Mouse (Mus musculus): Measurements from ENCODE around the gene Cenpx. TPM values are rescaled to one million over a fixed set of nuclear protein-coding genes. Genes with fewer than 3 reads are reported as not detected.
A peak's percentile ranks its signal among the peaks of the same experiment; 100 is the strongest.

Cenpx gene
- polyA plus RNA-seq, 1 experiment: 93.0 TPM

GRCm38 (mm10) chr11:120666617-120667016 lies 46.9 kb downstream of the Cenpx start:
- no peak overlapping the region for H3K4me3 ChIP-seq (replicated peaks)
- no peaks in the 10 kb centered on the region for H3K36me3 ChIP-seq (replicated peaks; ENCODE audit: low read length)
- no peaks in the 10 kb centered on the region for H3K9me3 ChIP-seq
- peaks cover 19% of the 10 kb centered on the region for H3K4me1 ChIP-seq
- TF ChIP-seq FLI1 (IDR thresholded peaks at IDR 0.05; ENCODE audit: low read length) (no peak), GATA1 (IDR thresholded peaks at IDR 0.05; ENCODE audit: borderline replicate concordance, low read length) (no peak)
- peaks cover 59% of the 10 kb centered on the region for H3K27me3 ChIP-seq (replicated peaks)

GRCm38 (mm10) chr11:120665406-120665805 lies 48.1 kb downstream of the Cenpx start:
- no peaks in the 10 kb centered on the region for H3K9me3 ChIP-seq
- H3K36me3 ChIP-seq (replicated peaks; ENCODE audit: low read length): no peaks in the 10 kb centered on the region
- peaks cover 72% of the 10 kb centered on the region for H3K27me3 ChIP-seq (replicated peaks)
- no peak overlapping the region for H3K4me3 ChIP-seq (replicated peaks)
- H3K4me1 ChIP-seq: peaks cover 30% of the 10 kb centered on the region
- TF ChIP-seq GATA1 (IDR thresholded peaks at IDR 0.05; ENCODE audit: borderline replicate concordance, low read length) (no peak), FLI1 (IDR thresholded peaks at IDR 0.05; ENCODE audit: low read length) (no peak)

GRCm38 (mm10) chr11:120663714-120664113 lies 49.8 kb downstream of the Cenpx start:
- H3K9me3 ChIP-seq: no peaks in the 10 kb centered on the region
- no peak for TF ChIP-seq GATA1 (IDR thresholded peaks at IDR 0.05; ENCODE audit: borderline replicate concordance, low read length)
- no peak for TF ChIP-seq FLI1 (IDR thresholded peaks at IDR 0.05; ENCODE audit: low read length)

DNA sequence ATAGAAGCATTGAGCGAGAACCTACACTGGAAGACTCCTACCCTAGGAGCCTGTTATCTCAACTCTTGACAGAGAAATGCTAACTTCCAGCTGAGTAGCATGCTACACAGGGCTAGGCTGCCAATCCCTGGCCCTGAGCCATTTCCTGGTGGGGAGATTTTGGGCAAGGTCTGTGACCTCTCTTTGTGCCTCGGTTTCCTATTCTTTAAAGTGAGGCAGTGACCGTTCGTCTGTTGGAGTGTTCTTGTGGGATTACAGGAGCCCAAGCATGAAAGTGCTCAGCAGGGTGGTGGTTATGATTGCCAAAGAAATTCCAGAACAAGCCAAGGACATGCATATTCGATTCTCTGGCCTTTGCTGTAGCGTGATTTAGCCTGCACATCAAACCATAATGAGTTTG lies 50.8 kb downstream of the Cenpx start:
- H3K27me3 ChIP-seq (replicated peaks): peaks cover 94% of the 10 kb centered on the region
- TF ChIP-seq GATA1 (IDR thresholded peaks at IDR 0.05; ENCODE audit: borderline replicate concordance, low read length) (no peak), FLI1 (IDR thresholded peaks at IDR 0.05; ENCODE audit: low read length) (no peak)
- no peaks in the 10 kb centered on the region for H3K36me3 ChIP-seq (replicated peaks; ENCODE audit: low read length)
- H3K9me3 ChIP-seq: no peaks in the 10 kb centered on the region
- H3K4me3 ChIP-seq (replicated peaks): no peak overlapping the region
- peaks cover 50% of the 10 kb centered on the region for H3K4me1 ChIP-seq

More at GRCm38 (mm10) chr11:120663714-120664113, 49.8 kb downstream of the Cenpx start:
- H3K27me3 ChIP-seq (replicated peaks): peaks cover 84% of the 10 kb centered on the region
- H3K4me3 ChIP-seq (replicated peaks): no peak overlapping the region
- peaks cover 47% of the 10 kb centered on the region for H3K4me1 ChIP-seq
- no peaks in the 10 kb centered on the region for H3K36me3 ChIP-seq (replicated peaks; ENCODE audit: low read length)

GRCm38 (mm10) chr11:120661076-120661460 lies 52.5 kb downstream of the Cenpx start, which contains the start of gene Notum:
Gene Notum, minus strand, starts transcription at chr11:120661175.
- Histone ChIP-seq H3K4me3 (replicated peaks) (peak within 1 kb of the TSS; percentile 91), H3K4me1 (peaks cover 45% of the 10 kb centered on the region), H3K36me3 (replicated peaks; ENCODE audit: low read length) (no peaks in the 10 kb centered on the region), H3K27me3 (replicated peaks) (peaks cover 96% of the 10 kb centered on the region), H3K9me3 (no peaks in the 10 kb centered on the region)
- TF ChIP-seq GATA1 (IDR thresholded peaks at IDR 0.05; ENCODE audit: borderline replicate concordance, low read length) (no peak), FLI1 (IDR thresholded peaks at IDR 0.05; ENCODE audit: low read length) (no peak)

Other genes starting within 250 kb of the Cenpx start
- gene Arl16, start 246.1 kb downstream of the Cenpx start, polyA plus RNA-seq (2012; ENCODE audit: insufficient read depth, low replicate concordance): 12.1 and 61.1 TPM in 2 replicates
- 217 and 285 TPM in 2 replicates for gene Mrpl12, start 229.1 kb downstream of the Cenpx start, polyA plus RNA-seq (2012; ENCODE audit: insufficient read depth, low replicate concordance)
- gene Slc25a10, start 221.9 kb downstream of the Cenpx start, polyA plus RNA-seq (2012; ENCODE audit: insufficient read depth, low replicate concordance): 47.3 and 132 TPM in 2 replicates
- not detected in 2 replicates for gene Gcgr, start 183.0 kb downstream of the Cenpx start, polyA plus RNA-seq (2012; ENCODE audit: insufficient read depth, low replicate concordance)
- 227 and 338 TPM in 2 replicates for gene Mcrip1, start 164.0 kb downstream of the Cenpx start, polyA plus RNA-seq (2012; ENCODE audit: insufficient read depth, low replicate concordance)
- 0.25 TPM in 1 of 2 replicates, not detected in the other for gene Ppp1r27, start 162.6 kb downstream of the Cenpx start, polyA plus RNA-seq (2012; ENCODE audit: insufficient read depth, low replicate concordance)
- gene P4hb, start 140.5 kb downstream of the Cenpx start, polyA plus RNA-seq (2012; ENCODE audit: insufficient read depth, low replicate concordance): 1,223 and 1,872 TPM in 2 replicates
- gene Arhgdia, start 132.1 kb downstream of the Cenpx start, polyA plus RNA-seq (2012; ENCODE audit: insufficient read depth, low replicate concordance): 1,582 and 1,923 TPM in 2 replicates
- 25.9 and 253 TPM in 2 replicates for gene Alyref, start 115.4 kb downstream of the Cenpx start, polyA plus RNA-seq (2012; ENCODE audit: insufficient read depth, low replicate concordance)
- gene Anapc11, start 115.3 kb downstream of the Cenpx start, polyA plus RNA-seq (2012; ENCODE audit: insufficient read depth, low replicate concordance): 247 and 315 TPM in 2 replicates
- gene Npb, start 105.3 kb downstream of the Cenpx start, polyA plus RNA-seq (2012; ENCODE audit: insufficient read depth, low replicate concordance): 2.7 and 7.7 TPM in 2 replicates
- 143 and 168 TPM in 2 replicates for gene Pcyt2, start 95.8 kb downstream of the Cenpx start, polyA plus RNA-seq (2012; ENCODE audit: insufficient read depth, low replicate concordance)
- gene Sirt7, start 88.5 kb downstream of the Cenpx start, polyA plus RNA-seq (2012; ENCODE audit: insufficient read depth, low replicate concordance): 275 and 278 TPM in 2 replicates
- gene Mafg, start 80.1 kb downstream of the Cenpx start, polyA plus RNA-seq (2012; ENCODE audit: insufficient read depth, low replicate concordance): 59.5 and 102 TPM in 2 replicates
- gene Pycr1, start 70.0 kb downstream of the Cenpx start, polyA plus RNA-seq (2012; ENCODE audit: insufficient read depth, low replicate concordance): 3.6 and 7.7 TPM in 2 replicates
- gene Myadml2, start 65.6 kb downstream of the Cenpx start, polyA plus RNA-seq (2012; ENCODE audit: insufficient read depth, low replicate concordance): 0.44 TPM in 1 of 2 replicates, not detected in the other
- gene Notum, start 52.6 kb downstream of the Cenpx start, polyA plus RNA-seq (2012; ENCODE audit: insufficient read depth, low replicate concordance): 0.46 TPM in 1 of 2 replicates, not detected in the other
- 237 and 458 TPM in 2 replicates for gene Aspscr1, start 40.8 kb downstream of the Cenpx start, polyA plus RNA-seq (2012; ENCODE audit: insufficient read depth, low replicate concordance)
- gene Lrrc45, start 187 bp upstream of the Cenpx start, polyA plus RNA-seq (2012; ENCODE audit: insufficient read depth, low replicate concordance): 10.0 and 23.5 TPM in 2 replicates
- 1.8 and 2.3 TPM in 2 replicates for gene Rac3, start 7.7 kb upstream of the Cenpx start, polyA plus RNA-seq (2012; ENCODE audit: insufficient read depth, low replicate concordance)
- 100 and 241 TPM in 2 replicates for gene Dcxr, start 13.5 kb upstream of the Cenpx start, polyA plus RNA-seq (2012; ENCODE audit: insufficient read depth, low replicate concordance)
- 2.1 TPM in 1 of 2 replicates, not detected in the other for gene Cbr2, start 18.4 kb upstream of the Cenpx start, polyA plus RNA-seq (2012; ENCODE audit: insufficient read depth, low replicate concordance)
- gene Hmga1b, start 49.1 kb upstream of the Cenpx start, polyA plus RNA-seq (2012; ENCODE audit: insufficient read depth, low replicate concordance): 601 and 1,141 TPM in 2 replicates
- 26.0 and 43.8 TPM in 2 replicates for gene Rfng, start 70.5 kb upstream of the Cenpx start, polyA plus RNA-seq (2012; ENCODE audit: insufficient read depth, low replicate concordance)
- 13.8 and 27.0 TPM in 2 replicates for gene Gps1, start 70.5 kb upstream of the Cenpx start, polyA plus RNA-seq (2012; ENCODE audit: insufficient read depth, low replicate concordance)
- 29.4 and 74.3 TPM in 2 replicates for gene Dus1l, start 82.7 kb upstream of the Cenpx start, polyA plus RNA-seq (2012; ENCODE audit: insufficient read depth, low replicate concordance)
- 328 and 589 TPM in 2 replicates for gene Fasn, start 110.8 kb upstream of the Cenpx start, polyA plus RNA-seq (2012; ENCODE audit: insufficient read depth, low replicate concordance)
- gene Ccdc57, start 219.1 kb upstream of the Cenpx start, polyA plus RNA-seq (2012; ENCODE audit: insufficient read depth, low replicate concordance): 2.0 TPM in 1 of 2 replicates, not detected in the other
- gene Slc16a3, start 234.7 kb upstream of the Cenpx start, polyA plus RNA-seq (2012; ENCODE audit: insufficient read depth, low replicate concordance): 673 and 816 TPM in 2 replicates

All from megakaryocyte, embryonic 14.5 days (primary cell).